Mouse (Mus musculus): ENCODE data around the gene Map2k5. TPM values are rescaled to one million over a fixed set of nuclear protein-coding genes. Genes with fewer than 3 reads are reported as not detected.
A peak's percentile ranks its signal among the peaks of the same experiment; 100 is the strongest.

Map2k5 gene
- polyA plus RNA-seq, 1 experiment from 2014 or later, result 37.3 TPM

DNA sequence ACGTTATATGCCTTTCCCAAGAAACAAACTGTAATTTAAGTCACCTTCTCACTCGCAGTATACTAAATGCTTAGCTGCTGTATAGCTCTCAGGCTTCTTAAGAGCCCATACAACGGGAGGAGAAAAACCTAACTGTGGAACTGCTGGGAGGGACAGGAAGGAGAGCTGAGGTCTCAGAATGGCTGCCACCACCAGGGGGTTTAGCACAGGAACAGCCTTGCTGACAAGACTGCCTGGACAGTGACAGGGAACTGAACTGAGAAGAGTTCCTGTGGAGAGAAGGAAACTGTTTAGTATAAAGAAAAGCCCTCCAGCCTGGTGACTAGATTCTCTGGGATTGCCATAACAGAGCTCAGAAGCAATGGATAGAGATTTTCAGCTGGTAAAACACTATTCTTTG is 35.9 kb downstream of the Map2k5 start:
- 66% methylated on average over 3 of the region's 3 CpGs for WGBS
- Histone ChIP-seq H3K9ac (no peak overlapping the region), H3K9me3 (ENCODE audit: low read depth, low read length) (no peaks in the 10 kb centered on the region), H3K27me3 (ENCODE audit: insufficient read depth, low read length) (no peaks in the 10 kb centered on the region), H3K36me3 (ENCODE audit: insufficient read depth) (peaks cover 7% of the 10 kb centered on the region; the same call in 1 of the 2 replicates), H3K4me3 (ENCODE audit: low read depth, low read length) (no peak overlapping the region), H3K27ac (ENCODE audit: low read depth) (no peak overlapping the region), H3K4me1 (ENCODE audit: insufficient read depth) (no peaks in the 10 kb centered on the region), H3K4me2 (no peak overlapping the region)
- TF ChIP-seq CTCF (IDR thresholded peaks at IDR 0.05; ENCODE audit: low read depth), result peak; percentile 27; the same call in 1 of the 2 replicates
- DNase-seq (peak; percentile 10), ATAC-seq (ENCODE audit: insufficient read depth) (no peak)

DNA sequence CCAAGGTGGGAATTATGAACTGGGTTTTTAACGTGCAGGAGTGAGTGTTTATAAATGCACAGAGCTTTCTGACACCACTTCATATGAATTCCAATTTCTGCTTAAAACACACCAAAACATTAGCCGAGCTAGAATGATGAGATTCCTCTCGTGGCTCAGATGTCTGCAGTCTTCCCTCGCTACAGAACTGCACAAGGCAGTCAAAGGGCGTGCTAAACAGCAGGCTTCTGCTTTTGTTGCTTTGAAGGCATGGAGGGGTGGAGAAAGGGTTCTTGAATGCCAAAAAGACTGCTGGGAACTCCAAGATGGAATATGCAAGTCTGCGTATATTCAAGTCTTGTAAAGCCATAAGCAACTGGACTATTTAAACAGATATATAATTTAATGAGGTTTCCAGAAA is 38.4 kb downstream of the Map2k5 start:
- Histone ChIP-seq H3K36me3 (ENCODE audit: insufficient read depth) (peaks cover 12% of the 10 kb centered on the region; the same call in 1 of the 2 replicates), H3K4me3 (ENCODE audit: low read depth, low read length) (no peak overlapping the region), H3K27me3 (ENCODE audit: insufficient read depth, low read length) (no peaks in the 10 kb centered on the region), H3K4me2 (no peak overlapping the region), H3K27ac (ENCODE audit: low read depth) (no peak overlapping the region), H3K4me1 (ENCODE audit: insufficient read depth) (no peaks in the 10 kb centered on the region), H3K9me3 (ENCODE audit: low read depth, low read length) (no peaks in the 10 kb centered on the region), H3K9ac (no peak overlapping the region)
- 46% methylated on average over 6 of the region's 6 CpGs for WGBS
- DNase-seq (no peak), ATAC-seq (ENCODE audit: insufficient read depth) (no peak)
- no peak for TF ChIP-seq CTCF (IDR thresholded peaks at IDR 0.05; ENCODE audit: low read depth)

DNA sequence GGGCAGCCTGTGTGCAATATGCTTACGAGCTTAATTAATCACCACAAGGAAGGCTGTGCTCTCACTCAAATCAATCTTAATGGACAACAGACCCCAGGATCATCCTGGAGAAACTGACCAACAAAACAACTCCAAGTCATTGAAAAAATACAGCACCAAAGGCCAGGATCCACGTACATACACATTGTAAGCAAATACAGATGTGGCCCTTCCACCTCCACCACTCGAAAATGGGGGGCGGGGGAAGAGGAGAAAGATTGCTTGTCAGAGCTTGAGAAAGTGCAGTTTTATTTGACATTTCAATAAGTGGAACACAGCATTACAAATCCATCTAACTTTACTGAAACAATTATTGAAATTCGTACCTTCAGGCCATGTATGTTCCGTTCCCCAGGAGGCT is 39.0 kb downstream of the Map2k5 start:
- TF ChIP-seq CTCF (IDR thresholded peaks at IDR 0.05; ENCODE audit: low read depth), result no peak
- Histone ChIP-seq H3K9ac (no peak overlapping the region), H3K27ac (ENCODE audit: low read depth) (no peak overlapping the region), H3K4me1 (ENCODE audit: insufficient read depth) (no peaks in the 10 kb centered on the region), H3K36me3 (ENCODE audit: insufficient read depth) (peaks cover 13% of the 10 kb centered on the region; the same call in 1 of the 2 replicates), H3K27me3 (ENCODE audit: insufficient read depth, low read length) (no peaks in the 10 kb centered on the region), H3K4me2 (no peak overlapping the region), H3K9me3 (ENCODE audit: low read depth, low read length) (no peaks in the 10 kb centered on the region), H3K4me3 (ENCODE audit: low read depth, low read length) (no peak overlapping the region)
- ATAC-seq (ENCODE audit: insufficient read depth) (no peak), DNase-seq (no peak)
- 68% methylated on average over 6 of the region's 6 CpGs for WGBS

GRCm38 (mm10) chr9:63335816-63336215 is 41.9 kb downstream of the Map2k5 start:
- no peak for ATAC-seq (ENCODE audit: insufficient read depth)
- no peak for DNase-seq

GRCm38 (mm10) chr9:63333074-63333473 is 44.6 kb downstream of the Map2k5 start:
- no peaks in the 10 kb centered on the region for H3K27me3 ChIP-seq (ENCODE audit: insufficient read depth, low read length)
- ATAC-seq (ENCODE audit: insufficient read depth) (no peak), DNase-seq (peak; percentile 22)
- H3K4me1 ChIP-seq (ENCODE audit: insufficient read depth), result no peaks in the 10 kb centered on the region
- H3K27ac ChIP-seq (ENCODE audit: low read depth), result no peak overlapping the region
- no peak overlapping the region for H3K4me2 ChIP-seq
- peaks cover 44% of the 10 kb centered on the region for H3K36me3 ChIP-seq (ENCODE audit: insufficient read depth)
- H3K9me3 ChIP-seq (ENCODE audit: low read depth, low read length), result no peaks in the 10 kb centered on the region
- no peak overlapping the region for H3K4me3 ChIP-seq (ENCODE audit: low read depth, low read length)
- 94% methylated on average over 2 of the region's 2 CpGs for WGBS
- no peak overlapping the region for H3K9ac ChIP-seq
- peak; percentile 65 for TF ChIP-seq CTCF (IDR thresholded peaks at IDR 0.05; ENCODE audit: low read depth)

More at GRCm38 (mm10) chr9:63335816-63336215, 41.9 kb downstream of the Map2k5 start:
- no peak overlapping the region for H3K4me2 ChIP-seq
- H3K4me3 ChIP-seq (ENCODE audit: low read depth, low read length), result no peak overlapping the region
- H3K4me1 ChIP-seq (ENCODE audit: insufficient read depth), result no peaks in the 10 kb centered on the region
- peaks cover 21% of the 10 kb centered on the region; the same call in 1 of the 2 replicates for H3K36me3 ChIP-seq (ENCODE audit: insufficient read depth)
- no peak overlapping the region for H3K27ac ChIP-seq (ENCODE audit: low read depth)
- WGBS, result 95% methylated on average over 4 of the region's 4 CpGs
- no peaks in the 10 kb centered on the region for H3K27me3 ChIP-seq (ENCODE audit: insufficient read depth, low read length)
- H3K9me3 ChIP-seq (ENCODE audit: low read depth, low read length), result no peaks in the 10 kb centered on the region
- TF ChIP-seq CTCF (IDR thresholded peaks at IDR 0.05; ENCODE audit: low read depth), result no peak
- H3K9ac ChIP-seq, result no peak overlapping the region

DNA sequence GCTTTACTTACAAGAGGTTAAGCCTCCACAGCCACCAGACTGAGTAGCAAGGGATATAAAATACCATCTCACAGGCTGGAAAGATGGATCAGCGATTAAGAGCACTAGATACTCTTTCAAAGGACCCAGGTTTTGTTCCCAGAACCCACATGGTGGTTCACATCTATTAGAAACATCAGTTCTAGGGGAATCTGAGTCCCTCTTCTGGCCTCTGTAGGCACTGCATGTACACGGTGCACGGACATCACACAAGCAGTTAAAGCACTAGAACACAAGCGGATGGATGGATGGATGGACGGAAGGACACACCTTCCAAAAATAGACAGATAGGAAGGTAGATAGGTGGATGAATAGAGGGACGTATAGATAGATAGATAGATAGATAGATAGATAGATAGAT is 46.5 kb downstream of the Map2k5 start:
- Histone ChIP-seq H3K4me2 (no peak overlapping the region), H3K4me1 (ENCODE audit: insufficient read depth) (no peaks in the 10 kb centered on the region), H3K9ac (no peak overlapping the region), H3K36me3 (ENCODE audit: insufficient read depth) (peaks cover 35% of the 10 kb centered on the region), H3K27ac (ENCODE audit: low read depth) (no peak overlapping the region), H3K27me3 (ENCODE audit: insufficient read depth, low read length) (no peaks in the 10 kb centered on the region), H3K9me3 (ENCODE audit: low read depth, low read length) (no peaks in the 10 kb centered on the region), H3K4me3 (ENCODE audit: low read depth, low read length) (no peak overlapping the region)
- 94% methylated on average over 6 of the region's 6 CpGs for WGBS
- peak; percentile 36 for TF ChIP-seq CTCF (IDR thresholded peaks at IDR 0.05; ENCODE audit: low read depth)
- DNase-seq, result no peak
- ATAC-seq (ENCODE audit: insufficient read depth), result no peak

DNA sequence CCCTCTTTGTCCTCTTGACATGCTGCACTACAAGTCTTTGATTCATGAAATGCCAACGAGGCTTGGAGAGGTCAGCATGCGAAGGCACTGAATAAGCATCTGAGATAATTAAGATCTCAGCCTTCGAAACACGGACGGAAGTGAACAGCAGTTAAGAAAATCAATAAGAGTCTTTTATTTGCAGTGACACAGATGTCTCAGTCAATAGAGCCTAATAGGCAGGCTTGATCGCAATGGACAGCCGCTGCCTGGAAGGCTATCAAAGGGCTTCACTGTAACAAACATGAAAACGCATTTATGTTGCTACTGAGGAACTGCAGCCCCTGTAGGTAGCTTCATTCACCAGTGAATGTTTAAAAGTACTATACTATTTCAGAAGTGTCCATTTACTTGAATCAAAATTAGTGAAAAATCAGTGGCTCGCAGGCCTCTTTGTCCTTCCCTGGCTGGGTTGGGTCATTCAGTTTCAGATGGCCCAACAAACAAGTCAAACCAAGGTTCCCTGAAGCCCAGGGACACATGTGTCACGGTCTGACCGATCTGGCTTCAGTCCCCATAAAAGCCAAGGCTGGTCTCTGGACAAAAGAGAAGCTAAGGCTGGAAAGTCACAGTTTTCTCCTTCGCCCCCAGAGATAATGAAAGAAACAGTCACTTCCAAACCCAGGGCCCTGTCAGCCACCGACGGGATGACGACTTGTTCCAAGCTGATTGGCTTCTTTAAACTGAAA is 48.6 kb downstream of the Map2k5 start:
- H3K36me3 ChIP-seq (ENCODE audit: insufficient read depth), result peaks cover 39% of the 10 kb centered on the region
- no peaks in the 10 kb centered on the region for H3K4me1 ChIP-seq (ENCODE audit: insufficient read depth)
- no peak for TF ChIP-seq CTCF (IDR thresholded peaks at IDR 0.05; ENCODE audit: low read depth)
- no peak for DNase-seq
- H3K27me3 ChIP-seq (ENCODE audit: insufficient read depth, low read length), result no peaks in the 10 kb centered on the region
- no peak overlapping the region for H3K9ac ChIP-seq
- H3K4me2 ChIP-seq, result no peak overlapping the region
- WGBS, result 88% methylated on average over 15 of the region's 15 CpGs
- ATAC-seq (ENCODE audit: insufficient read depth), result no peak
- no peaks in the 10 kb centered on the region for H3K9me3 ChIP-seq (ENCODE audit: low read depth, low read length)
- no peak overlapping the region for H3K4me3 ChIP-seq (ENCODE audit: low read depth, low read length)
- no peak overlapping the region for H3K27ac ChIP-seq (ENCODE audit: low read depth)
